Mouse (Mus musculus): ENCODE results near the gene Hoxd11.

DNA sequence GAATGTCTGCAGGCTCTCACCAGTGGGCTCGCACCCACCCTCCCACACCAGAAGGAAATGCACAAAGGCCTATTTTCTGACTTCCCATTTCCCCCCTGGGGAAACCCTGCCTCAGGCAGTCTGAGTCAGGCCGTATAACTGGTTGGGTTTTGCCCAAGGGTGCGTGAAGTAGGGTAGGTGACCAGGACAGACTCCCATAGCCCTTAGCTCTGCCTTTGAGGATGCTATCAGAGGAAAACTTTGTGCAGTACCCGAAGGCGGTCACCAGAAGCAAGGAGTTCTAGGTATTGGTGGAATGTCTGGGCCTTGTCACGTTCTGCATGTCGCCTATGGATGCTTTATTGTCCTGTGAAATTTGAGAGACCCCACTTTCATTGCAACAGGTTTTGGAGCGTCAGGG lies 43.6 kb downstream of the Hoxd11 start:
- TF ChIP-seq CTCF (IDR thresholded peaks at IDR 0.05; ENCODE audit: low read depth, low read length) (no peak), POLR2A (IDR thresholded peaks at IDR 0.05; ENCODE audit: insufficient read depth, low read length) (no peak)
